Mouse (Mus musculus) kidney, adult 2 months (tissue): ENCODE results near the gene Tmed9.

ENCODE experiments used
- CTCF ChIP-seq: fragments of 200-500 bp; conservative IDR thresholded peaks from 2 replicates; pipeline ENCODE4 v1.5.1; 2011; ENCODE audit warnings: low read depth, mild to moderate bottlenecking, control low read depth, low read length, moderate library complexity, mixed read lengths; ENCODE audit not compliant: insufficient read depth, insufficient read length
- POLR2A ChIP-seq: fragments of 200-500 bp; IDR thresholded peaks from one replicate; pipeline ENCODE4 v1.6.1; 2011; ENCODE audit warnings: low read depth, low read length, control low read depth

- TF ChIP-seq CTCF = no peak
- no peak for TF ChIP-seq POLR2A
Observed at GRCm38 (mm10) chr13:55557499-55557898, 16.0 kb upstream of the Tmed9 start.
